Mouse (Mus musculus) liver, embryonic 11.5 days (tissue): ENCODE results near the gene Mapkap1. TPM values are rescaled to one million over a fixed set of nuclear protein-coding genes. Genes with fewer than 3 reads are reported as not detected.

Source experiments
- ATAC-seq: fragments of 200-750 bp; cut with Nextera tagmentation; replicated peaks from 2 replicates; pipeline ENCODE4 v1.8.0; 2017; ENCODE audit warnings: moderate number of reproducible peaks, mild to moderate bottlenecking, moderate TSS enrichment, moderate library complexity; ENCODE audit not compliant: low FRiP score
- DNase-seq: peaks from one replicate; pipeline ENCODE4 v3.0.0-alpha.2; 2017; ENCODE audit warnings: low spot score
- H3K27ac ChIP-seq: fragments of 300-500 bp; sonication (generic); 2 replicates; pipeline ENCODE4 v1.5.1; 2014; ENCODE audit warnings: mild to moderate bottlenecking, low read depth, low read length, control low read depth
- H3K27me3 ChIP-seq: fragments of 300-500 bp; sonication (generic); replicated peaks from 2 replicates; pipeline ENCODE4 v1.6.1; 2014; ENCODE audit warnings: low read length, mixed read lengths; ENCODE audit not compliant: control insufficient read depth, insufficient read depth
- H3K36me3 ChIP-seq: fragments of 300-500 bp; sonication (generic); 2 replicates; pipeline ENCODE4 v1.6.1; 2014; ENCODE audit warnings: mild to moderate bottlenecking, low read length, moderate library complexity, mixed read lengths; ENCODE audit not compliant: control insufficient read depth, insufficient read depth
- H3K4me1 ChIP-seq: fragments of 300-500 bp; sonication (generic); replicated peaks from 2 replicates; pipeline ENCODE4 v1.6.1; 2014; ENCODE audit warnings: low read length, mixed read lengths; ENCODE audit not compliant: control insufficient read depth, insufficient read depth
- H3K4me2 ChIP-seq: fragments of 300-500 bp; sonication (generic); 2 replicates; pipeline ENCODE4 v1.6.1; 2014; ENCODE audit warnings: mild to moderate bottlenecking, control low read depth, moderate library complexity
- H3K4me3 ChIP-seq: fragments of 300-500 bp; sonication (generic); 2 replicates; pipeline ENCODE4 v1.5.1; 2014; ENCODE audit warnings: low read depth, low read length, control low read depth
- H3K9ac ChIP-seq: fragments of 300-500 bp; sonication (generic); 2 replicates; pipeline ENCODE4 v1.6.1; 2014; ENCODE audit warnings: low read depth, low read length, control low read depth
- H3K9me3 ChIP-seq: fragments of 300-500 bp; sonication (generic); 2 replicates; pipeline ENCODE4 v1.6.1; 2016; ENCODE audit warnings: low read length, inconsistent platforms, mixed read lengths; ENCODE audit not compliant: control insufficient read depth
- WGBS: fragments of 180-500 bp; shearing (Covaris S2); extraction: QIAGEN DNeasy Blood & Tissue Kit; methylation state at CpG from one replicate; pipeline ENCODE4 v1.1.7; 2014; 5-methylcytosine and 5-hydroxymethylcytosine counted together
- polyA plus RNA-seq: library from polyadenylated mRNA; unstranded; fragments of >200 nt; fragmentation: Nextera tagmentation; extraction: Ambion mirVana; gene quantifications from 2 replicates; pipeline ENCODE4 v1.2.1, GENCODE M21; 2014

Mapkap1 gene
- polyA plus RNA-seq, 1 experiment from 2014 or later = 62.4 TPM

DNA sequence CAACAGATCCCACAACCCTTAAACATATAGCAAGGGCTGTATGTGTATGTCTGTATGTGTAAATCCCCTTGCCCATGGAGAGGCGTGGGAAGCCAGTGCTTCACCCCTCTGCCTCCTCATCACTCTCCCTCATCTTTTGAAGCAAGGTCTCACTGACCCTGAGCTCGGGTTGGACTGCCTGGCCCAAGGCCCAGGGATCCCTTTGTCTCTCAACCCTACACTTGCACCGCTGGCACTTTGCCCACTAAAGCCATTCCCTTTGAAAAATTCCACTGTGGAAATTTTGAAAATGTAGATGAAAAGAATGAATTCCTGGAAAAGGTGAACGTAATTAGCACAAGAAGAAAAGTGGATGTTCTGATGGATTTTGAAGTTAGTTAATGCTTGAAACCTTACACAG is 159.6 kb downstream of the Mapkap1 start:
- no peak overlapping the region for H3K4me3 ChIP-seq
- no peaks in the 10 kb centered on the region for H3K36me3 ChIP-seq
- ATAC-seq (no peak), DNase-seq (no peak)
- 81% methylated on average over 4 of the region's 4 CpGs for WGBS
- no peaks in the 10 kb centered on the region for H3K9me3 ChIP-seq
- H3K9ac ChIP-seq = no peak overlapping the region
- no peak overlapping the region for H3K4me2 ChIP-seq
- peaks cover 5% of the 10 kb centered on the region; the same call in 1 of the 2 replicates for H3K4me1 ChIP-seq
- no peaks in the 10 kb centered on the region for H3K27me3 ChIP-seq
- no peak overlapping the region for H3K27ac ChIP-seq

- H3K27me3 ChIP-seq = no peaks in the 10 kb centered on the region
- H3K4me1 ChIP-seq = peaks cover 5% of the 10 kb centered on the region; the same call in 1 of the 2 replicates
- 81% methylated on average over 1 of the region's 1 CpGs for WGBS
- no peaks in the 10 kb centered on the region for H3K9me3 ChIP-seq
- H3K27ac ChIP-seq = no peak overlapping the region
- H3K9ac ChIP-seq = no peak overlapping the region
- ATAC-seq (no peak), DNase-seq (no peak)
- no peak overlapping the region for H3K4me3 ChIP-seq
- no peak overlapping the region for H3K4me2 ChIP-seq
- H3K36me3 ChIP-seq = no peaks in the 10 kb centered on the region
Measured at GRCm38 (mm10) chr2:34566601-34567000, 160.0 kb downstream of the Mapkap1 start.

- no peaks in the 10 kb centered on the region for H3K27me3 ChIP-seq
- no peaks in the 10 kb centered on the region for H3K36me3 ChIP-seq
- ATAC-seq = no peak
- WGBS = 71% methylated on average over 5 of the region's 5 CpGs
- H3K4me3 ChIP-seq = no peak overlapping the region
- no peak overlapping the region for H3K27ac ChIP-seq
- no peak for DNase-seq
- H3K9ac ChIP-seq = no peak overlapping the region
- no peaks in the 10 kb centered on the region for H3K4me1 ChIP-seq
- H3K4me2 ChIP-seq = no peak overlapping the region
- no peaks in the 10 kb centered on the region for H3K9me3 ChIP-seq
Measured at GRCm38 (mm10) chr2:34569131-34569530, 162.6 kb downstream of the Mapkap1 start.

- Histone ChIP-seq H3K27ac (no peak overlapping the region), H3K9ac (no peak overlapping the region), H3K4me1 (no peaks in the 10 kb centered on the region), H3K4me2 (no peak overlapping the region), H3K27me3 (no peaks in the 10 kb centered on the region), H3K9me3 (no peaks in the 10 kb centered on the region), H3K4me3 (no peak overlapping the region), H3K36me3 (no peaks in the 10 kb centered on the region)
- ATAC-seq (no peak), DNase-seq (no peak)
- WGBS = 51% methylated on average over 6 of the region's 6 CpGs
Measured at GRCm38 (mm10) chr2:34570378-34570777, 163.8 kb downstream of the Mapkap1 start.

- Histone ChIP-seq H3K36me3 (no peaks in the 10 kb centered on the region), H3K27ac (no peak overlapping the region), H3K9me3 (no peaks in the 10 kb centered on the region), H3K4me2 (no peak overlapping the region), H3K4me1 (no peaks in the 10 kb centered on the region), H3K9ac (no peak overlapping the region), H3K4me3 (no peak overlapping the region), H3K27me3 (no peaks in the 10 kb centered on the region)
- no peak for DNase-seq
- no peak for ATAC-seq
- WGBS = 50% methylated on average over 1 of the region's 1 CpGs
Measured at GRCm38 (mm10) chr2:34571096-34571495, 164.5 kb downstream of the Mapkap1 start.

- H3K27me3 ChIP-seq = no peaks in the 10 kb centered on the region
- H3K4me3 ChIP-seq = no peak overlapping the region
- ATAC-seq (no peak), DNase-seq (no peak)
- 50% methylated on average over 4 of the region's 4 CpGs for WGBS
- H3K9ac ChIP-seq = no peak overlapping the region
- no peak overlapping the region for H3K27ac ChIP-seq
- no peaks in the 10 kb centered on the region for H3K4me1 ChIP-seq
- H3K9me3 ChIP-seq = no peaks in the 10 kb centered on the region
- H3K36me3 ChIP-seq = no peaks in the 10 kb centered on the region
- no peak overlapping the region for H3K4me2 ChIP-seq
Measured at GRCm38 (mm10) chr2:34573073-34573472, 166.5 kb downstream of the Mapkap1 start.

- no peaks in the 10 kb centered on the region for H3K9me3 ChIP-seq
- no peak overlapping the region for H3K27ac ChIP-seq
- DNase-seq = no peak
- WGBS = 84% methylated on average over 8 of the region's 8 CpGs
- 0 out of 2 replicates have a peak, but pooled peaks cover 5% of the 10 kb centered on the region for H3K36me3 ChIP-seq
- no peak overlapping the region for H3K4me3 ChIP-seq
- no peak overlapping the region for H3K9ac ChIP-seq
- no peak overlapping the region for H3K4me2 ChIP-seq
- H3K27me3 ChIP-seq = no peaks in the 10 kb centered on the region
- ATAC-seq = no peak
- peaks cover 6% of the 10 kb centered on the region; the same call in 1 of the 2 replicates for H3K4me1 ChIP-seq
Measured at GRCm38 (mm10) chr2:34588546-34588945, 182.0 kb downstream of the Mapkap1 start.

GRCm38 (mm10) chr2:34591721-34592360 is 185.3 kb downstream of the Mapkap1 start:
- Histone ChIP-seq H3K9me3 (no peaks in the 10 kb centered on the region), H3K4me2 (no peak overlapping the region), H3K27me3 (no peaks in the 10 kb centered on the region), H3K4me3 (no peak overlapping the region), H3K4me1 (peaks cover 6% of the 10 kb centered on the region; the same call in 1 of the 2 replicates), H3K36me3 (no peaks in the 10 kb centered on the region), H3K9ac (no peak overlapping the region), H3K27ac (peak overlapping the region; percentile 41; the same call in 1 of the 2 replicates)
- 73% methylated on average over 16 of the region's 16 CpGs for WGBS
- ATAC-seq = no peak
- DNase-seq = no peak

DNA sequence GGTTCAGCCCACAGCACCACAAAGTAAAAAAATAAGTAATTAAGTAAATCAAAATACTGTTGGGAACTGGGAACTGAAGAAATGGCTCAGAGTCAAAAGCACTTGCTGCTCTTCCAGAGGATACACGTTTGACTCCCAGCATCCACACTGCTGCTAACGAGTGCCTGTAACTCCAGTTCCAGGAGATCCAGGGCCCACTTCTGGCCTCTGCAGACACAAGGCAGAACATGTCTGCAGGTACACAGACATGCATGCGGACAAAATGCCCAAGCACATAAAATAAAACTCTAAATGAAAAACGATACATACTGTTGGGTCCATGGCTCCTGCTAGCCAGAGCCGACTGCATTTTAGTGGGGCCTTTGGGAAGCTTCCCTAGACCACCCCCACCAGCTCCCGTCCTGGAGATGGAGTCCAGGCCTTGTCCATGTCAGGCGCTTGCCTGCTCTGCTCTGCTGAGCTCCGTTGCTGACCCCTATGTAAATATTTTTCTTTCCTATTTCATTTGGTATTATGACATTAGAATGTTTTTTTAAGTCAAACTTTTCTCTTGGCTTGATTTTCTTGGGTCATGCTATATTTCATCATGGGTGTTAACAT is 185.9 kb downstream of the Mapkap1 start:
- ATAC-seq (no peak), DNase-seq (no peak)
- H3K27ac ChIP-seq = peak overlapping the region; percentile 41; the same call in 1 of the 2 replicates
- H3K4me3 ChIP-seq = no peak overlapping the region
- H3K27me3 ChIP-seq = no peaks in the 10 kb centered on the region
- no peak overlapping the region for H3K9ac ChIP-seq
- no peaks in the 10 kb centered on the region for H3K9me3 ChIP-seq
- peaks cover 6% of the 10 kb centered on the region; the same call in 1 of the 2 replicates for H3K4me1 ChIP-seq
- 70% methylated on average over 8 of the region's 8 CpGs for WGBS
- no peaks in the 10 kb centered on the region for H3K36me3 ChIP-seq
- H3K4me2 ChIP-seq = no peak overlapping the region
